Mouse (Mus musculus) testis, adult 2 months (tissue): ENCODE data around the gene Pced1a. TPM values are rescaled to one million over a fixed set of nuclear protein-coding genes. Genes with fewer than 3 reads are reported as not detected.

ENCODE experiments used
- H3K27ac ChIP-seq: fragments of 200-500 bp; 2 replicates; pipeline ENCODE4 v1.5.1; 2012; ENCODE audit warnings: low read depth, low read length; ENCODE audit not compliant: control insufficient read depth, insufficient read depth
- H3K27me3 ChIP-seq: fragments of 200-500 bp; 2 replicates; pipeline ENCODE4 v1.6.1; 2012; ENCODE audit warnings: mild to moderate bottlenecking, low read length, moderate library complexity; ENCODE audit not compliant: control insufficient read depth, insufficient read depth
- H3K36me3 ChIP-seq: fragments of 200-500 bp; 2 replicates; pipeline ENCODE4 v1.6.1; 2012; ENCODE audit warnings: mild to moderate bottlenecking, low read length; ENCODE audit not compliant: control insufficient read depth, insufficient read depth
- H3K4me1 ChIP-seq: fragments of 200-500 bp; 2 replicates; pipeline ENCODE4 v1.6.1; 2012; ENCODE audit warnings: low read length; ENCODE audit not compliant: control insufficient read depth, insufficient read depth
- H3K4me3 ChIP-seq: fragments of 200-500 bp; 2 replicates; pipeline ENCODE4 v1.5.1; 2012; ENCODE audit warnings: low read depth, mild to moderate bottlenecking, low read length, moderate library complexity, mixed read lengths; ENCODE audit not compliant: control insufficient read depth
- CTCF ChIP-seq: fragments of 200-500 bp; IDR thresholded peaks from 2 replicates; pipeline ENCODE4 v1.5.1; 2012; ENCODE audit warnings: low read depth, mild to moderate bottlenecking, inconsistent platforms, low read length, moderate library complexity; ENCODE audit not compliant: control insufficient read depth, insufficient read depth, insufficient replicate concordance
- POLR2A ChIP-seq: fragments of 200-500 bp; IDR thresholded peaks from 2 replicates; pipeline ENCODE4 v1.6.1; 2012; ENCODE audit warnings: low read depth, mild to moderate bottlenecking, inconsistent platforms, low read length, moderate library complexity; ENCODE audit not compliant: control insufficient read depth
- polyA plus RNA-seq: library from polyadenylated mRNA; depleted of rRNA; stranded (reverse); fragments of >200 nt; gene quantifications from 2 replicates; pipeline ENCODE4 v1.2.3, GENCODE M21; 2012

Pced1a gene
- polyA plus RNA-seq, 1 experiment = 48.0 TPM

DNA sequence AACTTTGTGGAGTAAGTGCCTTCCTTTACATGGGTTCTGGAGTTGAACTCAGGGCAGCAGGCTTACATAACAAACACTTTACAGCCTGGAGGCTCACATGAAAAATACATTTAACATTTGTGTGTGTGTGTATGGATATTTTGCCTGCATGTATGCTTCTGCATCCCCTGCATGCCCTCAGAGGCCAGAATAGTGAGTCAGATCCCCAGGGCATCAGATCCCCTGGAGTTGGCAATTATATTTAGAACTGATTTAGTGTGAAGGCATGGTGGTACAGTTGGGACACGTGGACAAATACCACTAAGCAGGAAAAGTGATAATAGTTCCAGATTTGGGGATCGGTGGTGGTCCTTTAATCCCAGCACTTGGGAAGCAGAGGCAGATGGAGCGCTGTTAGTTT lies 35.1 kb upstream of the Pced1a start:
- Histone ChIP-seq H3K4me1 (no peaks in the 10 kb centered on the region), H3K36me3 (no peaks in the 10 kb centered on the region), H3K4me3 (no peak overlapping the region), H3K27ac (no peak overlapping the region), H3K27me3 (no peaks in the 10 kb centered on the region)
- TF ChIP-seq POLR2A = no peak
- no peak for TF ChIP-seq CTCF

DNA sequence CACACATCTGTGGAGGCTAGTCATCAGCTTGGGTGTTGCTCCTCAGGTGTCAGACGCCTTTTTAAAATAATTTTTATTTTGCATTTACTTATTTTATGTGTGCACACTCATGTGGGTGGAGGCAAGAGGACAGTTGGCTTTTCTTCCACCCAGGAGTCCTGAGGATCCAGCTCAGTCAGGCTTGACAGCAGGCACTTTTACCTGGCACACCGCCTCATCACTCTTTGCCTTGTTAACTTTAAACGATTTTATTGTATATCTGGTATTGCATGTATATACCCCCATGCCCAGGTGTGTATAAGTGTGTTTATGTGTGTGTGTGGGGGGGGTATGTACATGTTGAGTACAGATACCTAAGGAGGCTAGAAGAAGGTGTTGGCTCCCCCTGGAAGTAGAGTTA lies 33.4 kb upstream of the Pced1a start:
- TF ChIP-seq CTCF = no peak
- no peak for TF ChIP-seq POLR2A
- no peaks in the 10 kb centered on the region for H3K36me3 ChIP-seq
- H3K4me3 ChIP-seq = no peak overlapping the region
- no peaks in the 10 kb centered on the region for H3K27me3 ChIP-seq
- no peaks in the 10 kb centered on the region for H3K4me1 ChIP-seq
- no peak overlapping the region for H3K27ac ChIP-seq

DNA sequence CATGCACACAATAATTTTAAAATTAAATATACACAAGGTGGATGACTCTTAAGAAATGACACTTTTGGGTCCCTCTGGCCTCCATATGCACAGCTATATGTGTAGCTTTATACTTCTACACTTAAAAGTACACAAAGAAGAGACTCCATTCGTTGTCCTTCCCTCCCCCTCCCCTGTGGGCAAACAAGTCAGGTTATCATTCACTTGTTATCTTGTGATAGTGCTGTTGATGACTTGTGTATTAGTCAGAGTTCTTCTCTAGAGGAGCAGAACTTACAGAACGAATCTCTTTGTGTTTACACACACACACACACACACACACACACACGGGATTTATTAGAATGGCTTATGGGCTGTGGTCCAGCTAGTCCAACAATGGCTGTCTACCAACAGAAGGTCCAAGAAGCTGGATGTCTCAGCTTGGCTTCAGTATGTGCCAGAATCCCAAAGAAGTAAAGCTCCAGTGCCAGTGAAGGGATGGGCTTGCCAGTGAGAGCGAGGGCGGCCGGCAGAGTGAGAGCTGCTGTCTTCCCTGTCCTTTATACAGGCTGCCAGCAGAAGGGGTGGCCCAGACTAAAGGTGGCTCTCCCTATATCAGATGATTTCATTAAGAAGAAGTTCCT lies 30.4 kb upstream of the Pced1a start:
- H3K27me3 ChIP-seq = no peaks in the 10 kb centered on the region
- no peak overlapping the region for H3K27ac ChIP-seq
- H3K4me1 ChIP-seq = peaks cover 5% of the 10 kb centered on the region
- TF ChIP-seq POLR2A = no peak
- no peak for TF ChIP-seq CTCF
- no peaks in the 10 kb centered on the region for H3K36me3 ChIP-seq
- no peak overlapping the region for H3K4me3 ChIP-seq

DNA sequence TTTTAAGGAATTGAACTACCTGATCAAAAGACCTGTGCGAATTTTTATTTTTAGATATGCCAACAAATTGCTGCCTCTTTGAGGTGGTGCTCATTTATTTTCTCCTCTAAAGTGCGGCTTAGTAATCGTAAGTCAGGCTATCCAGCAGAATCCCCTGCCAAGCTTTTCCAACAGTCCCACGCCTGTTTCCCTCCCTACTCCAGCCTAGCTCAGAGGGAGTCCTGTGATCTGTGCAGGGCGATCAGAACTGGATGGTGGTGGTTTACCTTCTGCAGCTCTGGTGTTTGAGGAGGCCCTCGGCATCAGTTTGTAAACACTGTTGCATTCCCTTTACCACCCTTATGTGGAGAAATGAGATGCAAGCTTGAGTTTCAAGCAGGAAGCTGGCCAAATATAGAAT lies 28.9 kb upstream of the Pced1a start:
- Histone ChIP-seq H3K4me3 (no peak overlapping the region), H3K27me3 (no peaks in the 10 kb centered on the region), H3K27ac (no peak overlapping the region), H3K36me3 (no peaks in the 10 kb centered on the region), H3K4me1 (peaks cover 9% of the 10 kb centered on the region)
- TF ChIP-seq POLR2A (no peak), CTCF (no peak)

DNA sequence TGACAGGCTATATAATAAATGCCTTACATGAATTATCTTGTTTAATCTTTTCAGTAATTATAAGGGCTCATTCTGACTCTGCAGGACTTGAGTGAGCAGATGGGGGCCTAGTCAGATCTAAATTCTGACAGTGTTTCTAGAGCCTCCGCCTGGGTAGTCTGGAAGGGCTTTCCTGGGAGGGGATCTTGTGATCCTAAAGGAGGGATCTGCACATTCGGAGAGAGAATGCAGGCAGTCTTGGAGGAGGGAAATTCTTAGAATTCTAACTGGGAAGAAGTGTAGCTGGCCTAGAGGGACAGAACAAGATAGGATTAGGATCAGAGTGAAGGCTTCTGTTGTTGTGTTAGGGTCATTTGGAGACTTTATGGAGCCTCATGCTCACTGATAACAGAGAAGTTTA lies 27.8 kb upstream of the Pced1a start:
- TF ChIP-seq POLR2A = no peak
- no peak for TF ChIP-seq CTCF
- H3K4me1 ChIP-seq = peaks cover 9% of the 10 kb centered on the region
- H3K27me3 ChIP-seq = no peaks in the 10 kb centered on the region
- H3K36me3 ChIP-seq = no peaks in the 10 kb centered on the region
- H3K4me3 ChIP-seq = no peak overlapping the region
- no peak overlapping the region for H3K27ac ChIP-seq

DNA sequence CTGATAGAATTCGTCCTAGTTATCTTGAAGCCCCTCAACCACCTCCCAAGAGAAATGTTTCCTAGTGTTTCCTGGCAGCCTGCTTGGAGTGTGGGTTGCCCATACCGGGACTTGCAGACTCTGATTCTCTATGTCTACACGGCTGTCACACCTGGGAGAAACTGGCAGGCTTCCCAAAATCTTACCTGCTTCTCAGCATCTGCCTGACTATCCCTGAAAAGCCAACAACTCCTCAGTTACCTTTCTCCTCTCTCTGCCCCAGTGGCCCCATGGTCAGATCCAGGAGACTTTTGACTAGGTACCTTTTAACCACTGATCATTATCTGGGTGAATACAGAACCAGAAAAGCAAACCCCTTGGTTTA lies 27.2 kb upstream of the Pced1a start:
- TF ChIP-seq POLR2A = no peak
- TF ChIP-seq CTCF = no peak
- Histone ChIP-seq H3K27ac (no peak overlapping the region), H3K4me1 (peaks cover 9% of the 10 kb centered on the region), H3K36me3 (no peaks in the 10 kb centered on the region), H3K4me3 (no peak overlapping the region), H3K27me3 (no peaks in the 10 kb centered on the region)

DNA sequence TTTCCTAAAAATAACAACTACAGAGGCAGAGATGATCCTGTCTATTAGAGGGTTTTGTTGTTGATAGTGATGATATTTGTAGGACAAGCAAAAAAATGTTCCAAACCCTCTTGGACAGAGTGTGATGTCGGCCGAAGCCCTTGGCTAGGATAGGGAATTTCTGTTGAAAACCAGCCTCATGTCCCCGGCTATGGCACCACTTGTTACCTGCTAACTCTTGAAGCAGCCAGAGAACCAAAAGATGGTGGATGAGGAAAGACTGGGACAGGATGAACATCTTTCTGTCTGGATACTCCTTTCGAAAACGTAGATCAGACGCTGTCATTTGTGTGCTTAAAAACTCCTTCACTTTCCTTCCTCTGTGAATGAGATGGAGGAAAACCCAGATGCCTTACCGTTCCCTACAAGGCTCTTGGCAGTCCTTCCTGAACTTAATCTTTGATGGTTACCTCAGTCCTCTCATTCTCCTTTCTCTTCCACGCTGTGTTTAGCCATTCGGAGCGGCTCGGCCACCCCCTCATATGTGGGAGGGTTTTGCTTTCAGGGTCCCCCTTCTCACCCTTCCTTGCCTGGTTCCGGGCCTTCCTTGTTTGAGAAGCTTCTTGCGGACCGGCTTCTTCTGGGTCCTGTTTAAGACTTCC lies 26.7 kb upstream of the Pced1a start:
- H3K36me3 ChIP-seq = no peaks in the 10 kb centered on the region
- TF ChIP-seq CTCF = no peak
- TF ChIP-seq POLR2A = no peak
- H3K4me1 ChIP-seq = peaks cover 9% of the 10 kb centered on the region
- no peaks in the 10 kb centered on the region for H3K27me3 ChIP-seq
- no peak overlapping the region for H3K27ac ChIP-seq
- H3K4me3 ChIP-seq = peak overlapping the region; percentile 15; the same call in 1 of the 2 replicates
